Mouse (Mus musculus): ENCODE results near the gene Sgsm2. TPM values are rescaled to one million over a fixed set of nuclear protein-coding genes. Genes with fewer than 3 reads are reported as not detected.

Gene Sgsm2
- polyA plus RNA-seq (2015; fragmentation: Nextera tagmentation; extraction: Ambion mirVana), result 4.2 and 4.9 TPM in 2 replicates

DNA sequence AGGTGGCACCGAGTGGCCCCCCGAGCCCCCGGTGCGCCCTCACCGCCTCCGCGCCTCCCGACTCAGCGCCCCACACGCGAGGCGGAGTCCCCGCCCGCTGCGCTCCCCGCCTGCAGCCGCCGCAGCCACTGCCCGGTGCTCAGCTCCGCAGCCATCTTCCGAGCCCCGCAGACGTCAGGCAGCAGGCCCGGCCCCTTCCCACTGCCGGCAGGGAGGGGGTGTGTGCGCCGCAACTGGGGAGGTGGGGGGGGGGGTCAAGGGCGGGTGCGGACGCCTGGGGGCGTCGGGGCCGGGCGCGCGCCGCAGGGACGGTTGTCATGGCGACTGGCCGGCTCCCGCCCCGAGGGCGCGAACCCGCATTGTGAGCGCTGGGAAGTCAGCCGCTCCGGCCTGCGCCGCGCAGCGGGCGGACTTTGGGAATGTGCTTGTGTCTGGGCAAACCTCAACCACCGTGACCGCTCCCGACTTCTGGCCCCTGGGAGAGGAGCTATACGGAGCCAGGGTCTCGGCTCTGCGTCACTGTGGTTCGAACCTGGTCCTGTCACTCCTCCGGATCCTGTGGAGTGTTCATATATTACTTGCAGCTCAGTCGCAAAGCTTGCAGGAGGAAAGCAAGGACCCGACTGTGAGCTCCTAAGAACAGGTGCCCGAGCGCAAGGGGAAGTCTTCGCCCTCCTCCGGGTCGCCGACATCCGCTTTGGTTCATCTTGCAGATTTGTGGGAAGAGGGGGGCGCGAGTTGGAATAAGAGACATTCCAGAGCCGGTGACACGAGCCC, at the start of gene Sgsm2:
Sgsm2 (minus strand) TSS at position 160 of the 777 bp plus-strand sequence.
- WGBS, result under 1% methylated on average over 53 of the region's 74 CpGs
- peak; percentile 52; the same call in 1 of the 2 replicates for ATAC-seq (ENCODE audit: extremely low read depth, insufficient number of reproducible peaks, low FRiP score, low TSS enrichment)
- no peaks in the 10 kb centered on the region for H3K9me3 ChIP-seq
- H3K4me2 ChIP-seq, result peak within 1 kb of the TSS; percentile 88
- H3K4me1 ChIP-seq, result peaks cover 34% of the 10 kb centered on the region
- peak within 1 kb of the TSS; percentile 82 for H3K4me3 ChIP-seq
- H3K27ac ChIP-seq (replicated peaks), result peak within 1 kb of the TSS; percentile 85
- peak within 1 kb of the TSS; percentile 93 for H3K9ac ChIP-seq
- H3K36me3 ChIP-seq, result peaks cover 28% of the 10 kb centered on the region
- no peaks in the 10 kb centered on the region for H3K27me3 ChIP-seq (replicated peaks)

DNA sequence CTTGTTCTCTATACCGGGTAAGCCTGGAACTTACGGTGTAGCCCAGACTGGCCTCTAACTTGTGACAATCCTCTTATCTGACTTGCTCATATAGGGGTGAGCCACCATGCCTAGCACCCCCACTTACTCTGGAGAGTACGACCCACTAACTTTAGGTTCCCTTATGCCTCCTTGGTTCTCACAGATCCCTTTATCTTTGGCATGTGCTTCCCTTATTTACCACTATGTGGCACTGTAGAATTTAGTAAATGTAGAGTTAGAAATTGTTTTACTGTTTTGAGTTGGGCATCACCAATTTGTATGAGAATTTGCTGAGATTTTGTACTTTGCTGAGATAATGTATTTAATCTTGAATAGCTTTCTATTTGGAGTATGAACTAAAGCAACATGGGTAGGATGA, 49.5 kb upstream of the Sgsm2 start:
- Histone ChIP-seq H3K9ac (no peak overlapping the region), H3K4me1 (no peaks in the 10 kb centered on the region), H3K27ac (replicated peaks) (no peak overlapping the region), H3K27me3 (replicated peaks) (no peaks in the 10 kb centered on the region), H3K36me3 (peaks cover 66% of the 10 kb centered on the region), H3K4me3 (no peak overlapping the region), H3K4me2 (no peak overlapping the region), H3K9me3 (no peaks in the 10 kb centered on the region)
- 77% methylated on average over 3 of the region's 3 CpGs for WGBS
- ATAC-seq (ENCODE audit: extremely low read depth, insufficient number of reproducible peaks, low FRiP score, low TSS enrichment), result no peak

DNA sequence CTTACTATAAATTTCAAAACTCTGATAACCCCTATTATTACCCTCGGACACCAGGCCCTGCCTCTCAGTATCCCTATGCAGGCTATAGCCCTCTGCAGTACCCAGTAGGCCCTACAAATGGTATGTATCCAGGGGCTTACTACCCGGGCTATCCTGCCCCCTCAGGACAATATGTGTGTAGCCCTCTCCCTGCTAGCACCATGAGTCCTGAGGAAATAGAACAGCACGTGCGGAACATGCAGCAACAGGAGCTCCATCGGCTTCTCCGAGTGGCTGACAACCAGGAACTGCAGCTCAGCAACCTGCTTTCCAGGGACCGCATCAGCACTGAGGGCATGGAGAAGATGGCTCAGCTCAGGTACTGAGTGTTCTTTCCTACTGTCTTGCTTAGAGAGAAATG, 33.5 kb upstream of the Sgsm2 start:
- peaks cover 17% of the 10 kb centered on the region for H3K4me1 ChIP-seq

DNA sequence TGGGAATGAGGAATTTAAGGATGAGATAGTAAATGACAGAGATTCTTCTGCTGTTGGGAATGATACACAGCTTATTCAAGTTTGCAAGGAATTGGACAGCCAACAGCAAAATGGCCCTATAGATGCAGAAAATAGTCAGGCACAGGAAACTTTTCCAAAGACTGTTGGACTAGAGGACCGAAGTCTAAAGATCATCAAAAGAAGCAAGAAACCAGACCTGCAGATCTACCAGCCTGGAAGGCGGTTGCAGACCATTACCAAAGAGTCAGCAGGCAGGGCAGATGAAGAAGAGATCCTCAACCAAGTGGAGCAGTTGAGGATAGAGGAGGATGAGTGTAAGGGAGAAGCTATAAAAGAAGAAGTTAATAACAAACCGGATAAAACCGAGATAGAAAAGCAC, 32.3 kb upstream of the Sgsm2 start:
- ATAC-seq (ENCODE audit: extremely low read depth, insufficient number of reproducible peaks, low FRiP score, low TSS enrichment), result no peak
- Histone ChIP-seq H3K9me3 (no peaks in the 10 kb centered on the region), H3K27ac (replicated peaks) (no peak overlapping the region), H3K36me3 (peaks cover 47% of the 10 kb centered on the region), H3K4me3 (no peak overlapping the region), H3K4me1 (peaks cover 23% of the 10 kb centered on the region), H3K27me3 (replicated peaks) (no peaks in the 10 kb centered on the region), H3K4me2 (no peak overlapping the region), H3K9ac (no peak overlapping the region)
- 89% methylated on average over 4 of the region's 4 CpGs for WGBS

More for the DNA sequence above, 33.5 kb upstream of the Sgsm2 start:
- peaks cover 60% of the 10 kb centered on the region for H3K36me3 ChIP-seq
- H3K4me3 ChIP-seq, result no peak overlapping the region
- no peaks in the 10 kb centered on the region for H3K27me3 ChIP-seq (replicated peaks)
- H3K27ac ChIP-seq (replicated peaks), result no peak overlapping the region
- H3K9ac ChIP-seq, result no peak overlapping the region
- H3K4me2 ChIP-seq, result no peak overlapping the region
- 90% methylated on average over 7 of the region's 7 CpGs for WGBS
- no peak for ATAC-seq (ENCODE audit: extremely low read depth, insufficient number of reproducible peaks, low FRiP score, low TSS enrichment)
- H3K9me3 ChIP-seq, result no peaks in the 10 kb centered on the region

DNA sequence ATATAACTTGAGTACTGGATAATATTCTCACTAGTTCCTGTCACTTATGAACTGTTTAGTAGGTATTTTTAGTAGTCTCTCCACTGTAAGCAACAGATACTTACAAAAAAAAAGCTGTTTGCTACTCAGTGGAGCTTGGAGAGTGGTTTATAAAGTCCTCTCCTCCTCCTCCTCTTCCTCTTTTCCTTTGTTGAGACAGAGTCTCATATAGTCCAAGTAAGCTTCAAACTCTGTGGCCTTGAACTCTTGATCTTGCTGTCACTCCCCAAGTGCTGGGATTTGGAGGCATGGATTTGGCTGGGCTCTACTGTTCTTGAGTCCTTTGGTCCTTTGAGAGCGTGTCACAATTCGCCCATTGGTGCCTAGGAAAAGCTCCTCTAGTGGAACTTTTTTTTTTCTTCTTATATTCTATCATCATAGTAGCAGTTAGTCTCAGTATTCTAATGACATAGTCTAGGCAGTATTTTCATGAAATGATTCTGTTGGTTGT, 30.4 kb upstream of the Sgsm2 start:
- 90% methylated on average over 2 of the region's 2 CpGs for WGBS
- no peak for ATAC-seq (ENCODE audit: extremely low read depth, insufficient number of reproducible peaks, low FRiP score, low TSS enrichment)
- Histone ChIP-seq H3K4me1 (peaks cover 23% of the 10 kb centered on the region), H3K9me3 (no peaks in the 10 kb centered on the region), H3K36me3 (peaks cover 29% of the 10 kb centered on the region), H3K9ac (peak overlapping the region; percentile 96; the same call in 1 of the 2 replicates), H3K27ac (replicated peaks) (peak overlapping the region; percentile 99; the same call in 1 of the 2 replicates), H3K27me3 (replicated peaks) (no peaks in the 10 kb centered on the region), H3K4me3 (peak overlapping the region; percentile 95), H3K4me2 (peak overlapping the region; percentile 80)

DNA sequence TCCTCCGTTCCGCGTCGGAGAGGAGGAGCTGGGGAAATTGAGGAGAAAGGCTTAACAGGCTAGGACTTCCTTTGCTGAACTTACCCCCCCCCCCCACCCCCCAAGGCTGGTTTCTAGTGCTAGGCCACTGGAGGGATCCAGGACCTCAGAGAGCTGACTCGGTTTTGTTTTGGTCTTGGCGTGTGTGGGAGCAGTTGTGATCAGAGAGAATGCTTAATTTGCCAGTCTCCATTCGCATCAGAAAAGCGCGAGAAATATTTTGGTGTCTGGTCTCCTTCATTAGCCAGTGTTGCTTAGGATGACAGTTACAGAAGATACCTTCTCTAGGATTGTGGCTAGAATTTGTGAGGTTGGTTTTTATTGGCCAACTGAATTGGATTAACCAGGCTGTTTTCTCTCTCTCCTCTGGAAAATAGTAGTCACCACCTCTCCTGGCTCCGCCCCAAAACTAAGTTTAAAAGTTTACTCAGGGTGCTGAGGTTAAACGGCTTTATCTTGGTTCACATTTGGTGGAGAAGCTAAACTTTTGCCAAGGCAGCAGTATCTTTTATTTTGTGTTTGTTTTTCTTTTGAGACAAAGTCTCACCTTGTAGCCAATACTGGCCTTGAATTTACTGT, 29.6 kb upstream of the Sgsm2 start:
- 4% methylated on average over 11 of the region's 11 CpGs for WGBS
- H3K4me2 ChIP-seq, result peak overlapping the region; percentile 80
- H3K4me3 ChIP-seq, result peak overlapping the region; percentile 95
- H3K4me1 ChIP-seq, result peaks cover 23% of the 10 kb centered on the region
- no peaks in the 10 kb centered on the region for H3K27me3 ChIP-seq (replicated peaks)
- ATAC-seq (ENCODE audit: extremely low read depth, insufficient number of reproducible peaks, low FRiP score, low TSS enrichment), result no peak
- peak overlapping the region; percentile 99 for H3K27ac ChIP-seq (replicated peaks)
- no peaks in the 10 kb centered on the region for H3K9me3 ChIP-seq
- H3K9ac ChIP-seq, result peak overlapping the region; percentile 96
- H3K36me3 ChIP-seq, result peaks cover 21% of the 10 kb centered on the region

DNA sequence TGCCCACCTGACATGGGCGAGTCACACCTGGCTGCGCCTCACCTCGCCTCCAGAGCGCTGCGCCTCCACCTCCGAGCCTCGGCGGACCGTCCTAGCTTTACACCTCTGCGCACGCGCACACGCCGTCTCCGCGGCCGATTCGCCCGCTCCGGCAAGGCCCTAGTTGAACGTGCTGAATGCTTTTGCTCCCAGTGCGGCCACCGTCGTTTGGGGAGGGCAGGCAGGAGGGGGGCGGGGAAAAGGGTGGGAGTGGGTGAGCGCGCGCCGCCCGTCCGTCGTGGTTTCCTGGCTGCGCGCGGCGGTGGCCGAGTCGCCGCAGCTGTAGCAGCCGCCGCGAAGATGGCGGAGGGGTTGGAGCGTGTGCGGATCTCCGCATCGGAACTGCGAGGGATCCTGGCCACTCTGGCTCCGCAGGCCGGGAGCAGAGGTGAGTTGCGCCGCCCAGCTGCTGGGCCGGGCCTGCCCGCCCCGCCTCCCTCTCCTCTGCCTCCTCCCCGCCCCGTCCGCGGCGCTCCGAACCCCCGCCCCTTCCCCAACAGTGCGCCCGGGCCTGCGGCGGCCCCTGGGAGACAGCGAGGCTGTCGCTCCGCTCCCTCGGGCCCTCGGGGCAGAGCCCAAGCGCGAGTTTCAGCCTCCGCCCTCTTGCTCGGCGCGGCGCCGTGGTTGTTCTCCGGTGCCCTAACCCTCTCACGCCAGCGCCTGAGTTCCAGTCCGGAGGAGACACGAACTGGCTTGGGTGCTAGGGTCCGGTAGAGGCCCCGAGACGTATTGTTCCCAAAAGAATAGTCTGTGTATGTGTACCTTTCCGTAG, 28.9 kb upstream of the Sgsm2 start, which contains the start of the genes Smg6 and Srr:
Smg6 (plus strand) TSS at position 247 of the 811 bp plus-strand sequence.
Srr (minus strand) TSS at position 372 of the 811 bp plus-strand sequence.
- H3K4me3 ChIP-seq, result peak within 1 kb of the TSS; percentile 95
- H3K9me3 ChIP-seq, result no peaks in the 10 kb centered on the region
- H3K27ac ChIP-seq (replicated peaks), result peak within 1 kb of the TSS; percentile 99
- peak within 1 kb of the TSS; percentile 96 for H3K9ac ChIP-seq
- WGBS, result under 1% methylated on average over 64 of the region's 88 CpGs
- H3K36me3 ChIP-seq, result peaks cover 14% of the 10 kb centered on the region
- H3K4me1 ChIP-seq, result peaks cover 23% of the 10 kb centered on the region
- peak within 1 kb of the TSS; percentile 80 for H3K4me2 ChIP-seq
- peak; percentile 93 for ATAC-seq (ENCODE audit: extremely low read depth, insufficient number of reproducible peaks, low FRiP score, low TSS enrichment)
- H3K27me3 ChIP-seq (replicated peaks), result no peaks in the 10 kb centered on the region

DNA sequence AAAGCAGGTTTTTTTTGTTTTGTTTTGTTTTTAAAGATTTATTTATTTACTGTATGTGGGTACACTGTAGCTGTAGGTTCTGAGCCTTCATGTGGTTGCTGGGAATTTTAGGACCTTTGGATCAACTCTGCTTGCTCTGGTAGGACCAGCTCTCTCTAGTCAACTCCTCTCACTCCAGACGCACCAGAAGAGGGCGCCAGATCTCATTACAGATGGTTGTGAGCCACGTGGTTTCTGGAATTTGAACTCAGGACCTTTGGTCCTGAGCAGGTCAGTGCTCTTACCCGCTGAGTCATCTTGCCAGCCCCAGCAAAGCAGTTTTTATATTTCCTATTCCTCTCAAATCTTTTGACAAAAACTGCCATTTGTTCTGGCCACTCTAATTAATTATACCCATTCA, 27.3 kb upstream of the Sgsm2 start:
- no peak overlapping the region; the same call in 1 of the 2 replicates for H3K4me2 ChIP-seq
- peaks cover 7% of the 10 kb centered on the region for H3K36me3 ChIP-seq
- no peak overlapping the region for H3K9ac ChIP-seq
- 57% methylated on average over 4 of the region's 4 CpGs for WGBS
- no peak for ATAC-seq (ENCODE audit: extremely low read depth, insufficient number of reproducible peaks, low FRiP score, low TSS enrichment)
- H3K9me3 ChIP-seq, result no peaks in the 10 kb centered on the region
- no peak overlapping the region for H3K4me3 ChIP-seq
- peaks cover 23% of the 10 kb centered on the region for H3K4me1 ChIP-seq
- no peak overlapping the region for H3K27ac ChIP-seq (replicated peaks)
- no peaks in the 10 kb centered on the region for H3K27me3 ChIP-seq (replicated peaks)

DNA sequence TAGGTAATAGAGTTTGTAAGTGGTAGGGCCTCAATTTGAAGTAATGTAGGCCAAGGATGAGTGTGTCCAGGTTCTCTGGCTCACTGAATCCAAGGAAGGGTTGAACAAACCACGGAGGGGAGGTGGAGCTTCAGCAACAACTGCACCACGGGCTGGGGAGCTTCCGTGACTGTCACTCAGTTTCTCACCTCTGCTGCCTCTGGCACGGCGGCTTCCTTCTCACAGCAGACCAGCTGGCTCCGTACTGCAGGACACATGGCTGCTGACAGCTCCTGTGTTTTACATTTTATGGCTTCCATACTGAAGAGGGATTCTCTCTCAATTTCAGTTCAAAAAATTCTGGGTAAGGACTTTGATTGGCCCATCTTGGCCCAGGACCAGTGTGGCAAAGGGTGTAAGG, 22.4 kb upstream of the Sgsm2 start:
- WGBS, result 80% methylated on average over 6 of the region's 6 CpGs
- Histone ChIP-seq H3K9ac (no peak overlapping the region), H3K27ac (replicated peaks) (no peak overlapping the region), H3K4me1 (peaks cover 11% of the 10 kb centered on the region), H3K4me2 (no peak overlapping the region), H3K36me3 (peaks cover 34% of the 10 kb centered on the region), H3K4me3 (no peak overlapping the region), H3K27me3 (replicated peaks) (no peaks in the 10 kb centered on the region), H3K9me3 (no peaks in the 10 kb centered on the region)
- no peak for ATAC-seq (ENCODE audit: extremely low read depth, insufficient number of reproducible peaks, low FRiP score, low TSS enrichment)

DNA sequence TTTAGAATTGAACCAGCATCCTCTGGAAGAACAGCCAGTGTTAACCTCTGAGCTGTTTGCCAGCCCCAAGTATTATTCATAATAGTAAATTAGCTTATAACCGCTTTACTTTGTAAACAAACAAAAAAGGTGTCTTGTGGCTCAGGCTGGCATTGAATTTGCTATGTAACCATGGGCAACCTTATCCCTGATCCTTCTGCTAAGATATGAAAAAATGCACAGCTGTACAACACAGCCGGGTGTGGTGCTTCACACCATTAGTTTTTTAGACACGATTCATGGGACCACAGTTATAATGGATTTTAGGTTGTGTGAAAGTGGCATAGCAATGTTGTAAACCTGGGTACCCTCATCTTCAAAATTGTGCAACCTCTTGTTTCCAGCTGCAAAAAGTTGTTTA, 15.6 kb upstream of the Sgsm2 start:
- H3K4me1 ChIP-seq, result peaks cover 11% of the 10 kb centered on the region
- no peak for ATAC-seq (ENCODE audit: extremely low read depth, insufficient number of reproducible peaks, low FRiP score, low TSS enrichment)
- no peak overlapping the region for H3K27ac ChIP-seq (replicated peaks)
- H3K27me3 ChIP-seq (replicated peaks), result no peaks in the 10 kb centered on the region
- peaks cover 42% of the 10 kb centered on the region for H3K36me3 ChIP-seq
- H3K9me3 ChIP-seq, result no peaks in the 10 kb centered on the region
- H3K9ac ChIP-seq, result no peak overlapping the region
- no peak overlapping the region for H3K4me2 ChIP-seq
- H3K4me3 ChIP-seq, result no peak overlapping the region
- 77% methylated on average over 3 of the region's 3 CpGs for WGBS

DNA sequence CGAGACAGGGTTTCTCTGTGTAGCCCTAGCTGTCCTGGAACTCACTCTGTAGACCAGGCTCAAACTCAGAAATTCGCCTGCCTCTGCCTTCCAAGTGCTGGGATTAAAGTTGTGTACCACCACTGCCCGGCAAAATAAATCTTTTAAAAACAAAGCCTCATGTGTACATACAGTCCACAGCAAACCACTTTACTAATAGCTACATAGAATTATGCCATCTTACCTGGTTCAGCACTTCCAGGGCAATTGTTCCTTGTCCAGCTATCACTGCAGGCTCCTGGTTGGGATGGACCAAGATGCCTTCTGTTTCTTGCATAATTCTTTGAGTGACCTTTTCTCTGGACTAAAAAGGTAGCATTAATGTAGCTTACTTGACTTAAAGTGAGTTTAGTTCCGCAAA, 13.1 kb upstream of the Sgsm2 start:
- H3K9me3 ChIP-seq, result no peaks in the 10 kb centered on the region
- ATAC-seq (ENCODE audit: extremely low read depth, insufficient number of reproducible peaks, low FRiP score, low TSS enrichment), result no peak
- peaks cover 57% of the 10 kb centered on the region for H3K36me3 ChIP-seq
- H3K27me3 ChIP-seq (replicated peaks), result no peaks in the 10 kb centered on the region
- WGBS, result 89% methylated on average over 4 of the region's 4 CpGs
- no peak overlapping the region for H3K4me2 ChIP-seq
- H3K9ac ChIP-seq, result no peak overlapping the region
- H3K4me1 ChIP-seq, result no peaks in the 10 kb centered on the region
- H3K27ac ChIP-seq (replicated peaks), result no peak overlapping the region
- H3K4me3 ChIP-seq, result no peak overlapping the region
